Mouse (Mus musculus): ENCODE data around the gene Cyb561d2. TPM values are rescaled to one million over a fixed set of nuclear protein-coding genes. Genes with fewer than 3 reads are reported as not detected.

Cyb561d2 gene
- polyA plus RNA-seq, 1 experiment from 2014 or later = 17.7 TPM

GRCm38 (mm10) chr9:107512326-107512725 lies 29.7 kb downstream of the Cyb561d2 start:
- ATAC-seq (ENCODE audit: low read depth) = no peak
- H3K4me1 ChIP-seq (replicated peaks) = no peaks in the 10 kb centered on the region
- H3K27me3 ChIP-seq = peaks cover 26% of the 10 kb centered on the region
- DNase-seq = no peak
- H3K27ac ChIP-seq = no peak overlapping the region
- H3K9ac ChIP-seq = no peak overlapping the region
- H3K9me3 ChIP-seq (replicated peaks) = no peaks in the 10 kb centered on the region
- H3K4me3 ChIP-seq (replicated peaks) = no peak overlapping the region
- 77% methylated on average over 16 of the region's 16 CpGs for WGBS (ENCODE audit: insufficient replicate concordance)
- H3K4me2 ChIP-seq = no peak overlapping the region
- H3K36me3 ChIP-seq = no peaks in the 10 kb centered on the region

DNA sequence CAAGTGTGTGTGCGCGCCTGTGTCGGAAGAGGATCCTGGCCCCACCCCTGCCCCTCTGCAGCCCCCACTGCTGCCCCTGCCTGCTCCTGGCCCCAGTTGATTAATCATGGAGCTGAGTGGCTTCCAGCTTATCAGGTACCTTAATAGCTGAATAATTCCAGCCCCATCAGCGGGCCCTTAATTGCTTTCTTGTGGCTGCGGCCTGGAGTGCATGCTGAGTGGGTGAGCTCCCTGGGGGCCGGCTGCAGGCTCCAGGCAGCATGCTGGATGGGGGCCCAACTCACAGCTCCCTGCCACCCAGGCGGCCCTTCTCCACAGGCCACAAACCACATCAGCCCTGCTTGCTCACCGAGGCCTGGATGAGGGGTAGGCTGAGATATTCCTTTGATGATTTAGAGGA lies 30.6 kb downstream of the Cyb561d2 start:
- H3K36me3 ChIP-seq = no peaks in the 10 kb centered on the region
- H3K27ac ChIP-seq = no peak overlapping the region
- H3K9ac ChIP-seq = no peak overlapping the region
- no peaks in the 10 kb centered on the region for H3K9me3 ChIP-seq (replicated peaks)
- H3K4me3 ChIP-seq (replicated peaks) = no peak overlapping the region
- ATAC-seq (ENCODE audit: low read depth) (no peak), DNase-seq (no peak)
- no peak overlapping the region for H3K4me2 ChIP-seq
- 71% methylated on average over 8 of the region's 8 CpGs for WGBS (ENCODE audit: insufficient replicate concordance)
- peaks cover 29% of the 10 kb centered on the region for H3K27me3 ChIP-seq
- H3K4me1 ChIP-seq (replicated peaks) = no peaks in the 10 kb centered on the region

GRCm38 (mm10) chr9:107510384-107511100 lies 31.5 kb downstream of the Cyb561d2 start:
- 69% methylated on average over 14 of the region's 14 CpGs for WGBS (ENCODE audit: insufficient replicate concordance)
- Histone ChIP-seq H3K4me1 (replicated peaks) (no peaks in the 10 kb centered on the region), H3K4me3 (replicated peaks) (no peak overlapping the region), H3K27ac (no peak overlapping the region), H3K4me2 (no peak overlapping the region), H3K36me3 (no peaks in the 10 kb centered on the region), H3K9ac (no peak overlapping the region), H3K27me3 (peaks cover 29% of the 10 kb centered on the region), H3K9me3 (replicated peaks) (no peaks in the 10 kb centered on the region)
- DNase-seq = no peak
- ATAC-seq (ENCODE audit: low read depth) = no peak

- DNase-seq = no peak
- 52% methylated on average over 10 of the region's 10 CpGs for WGBS (ENCODE audit: insufficient replicate concordance)
- H3K27ac ChIP-seq = no peak overlapping the region
Observed at GRCm38 (mm10) chr9:107508266-107508665, 33.7 kb downstream of the Cyb561d2 start.

GRCm38 (mm10) chr9:107504662-107505537 lies 37.1 kb downstream of the Cyb561d2 start:
- peaks cover 26% of the 10 kb centered on the region for H3K27me3 ChIP-seq
- no peak overlapping the region for H3K27ac ChIP-seq
- no peaks in the 10 kb centered on the region for H3K4me1 ChIP-seq (replicated peaks)
- 68% methylated on average over 19 of the region's 19 CpGs for WGBS (ENCODE audit: insufficient replicate concordance)
- H3K36me3 ChIP-seq = no peaks in the 10 kb centered on the region
- H3K4me2 ChIP-seq = no peak overlapping the region
- H3K4me3 ChIP-seq (replicated peaks) = no peak overlapping the region
- H3K9me3 ChIP-seq (replicated peaks) = no peaks in the 10 kb centered on the region
- no peak for ATAC-seq (ENCODE audit: low read depth)
- DNase-seq = no peak
- H3K9ac ChIP-seq = no peak overlapping the region

More at GRCm38 (mm10) chr9:107508266-107508665, 33.7 kb downstream of the Cyb561d2 start:
- Histone ChIP-seq H3K9ac (no peak overlapping the region), H3K4me2 (no peak overlapping the region), H3K27me3 (peaks cover 28% of the 10 kb centered on the region), H3K4me3 (replicated peaks) (no peak overlapping the region), H3K36me3 (no peaks in the 10 kb centered on the region), H3K4me1 (replicated peaks) (no peaks in the 10 kb centered on the region), H3K9me3 (replicated peaks) (no peaks in the 10 kb centered on the region)
- ATAC-seq (ENCODE audit: low read depth) = no peak

GRCm38 (mm10) chr9:107502131-107502846 lies 39.7 kb downstream of the Cyb561d2 start:
- H3K9ac ChIP-seq = no peak overlapping the region
- H3K36me3 ChIP-seq = no peaks in the 10 kb centered on the region
- H3K4me3 ChIP-seq (replicated peaks) = no peak overlapping the region
- no peak overlapping the region for H3K4me2 ChIP-seq
- H3K9me3 ChIP-seq (replicated peaks) = no peaks in the 10 kb centered on the region
- ATAC-seq (ENCODE audit: low read depth) (no peak), DNase-seq (no peak)
- WGBS (ENCODE audit: insufficient replicate concordance) = 64% methylated on average over 12 of the region's 12 CpGs
- H3K4me1 ChIP-seq (replicated peaks) = peaks cover 7% of the 10 kb centered on the region
- no peak overlapping the region for H3K27ac ChIP-seq
- H3K27me3 ChIP-seq = peaks cover 18% of the 10 kb centered on the region; the same call in 1 of the 2 replicates

DNA sequence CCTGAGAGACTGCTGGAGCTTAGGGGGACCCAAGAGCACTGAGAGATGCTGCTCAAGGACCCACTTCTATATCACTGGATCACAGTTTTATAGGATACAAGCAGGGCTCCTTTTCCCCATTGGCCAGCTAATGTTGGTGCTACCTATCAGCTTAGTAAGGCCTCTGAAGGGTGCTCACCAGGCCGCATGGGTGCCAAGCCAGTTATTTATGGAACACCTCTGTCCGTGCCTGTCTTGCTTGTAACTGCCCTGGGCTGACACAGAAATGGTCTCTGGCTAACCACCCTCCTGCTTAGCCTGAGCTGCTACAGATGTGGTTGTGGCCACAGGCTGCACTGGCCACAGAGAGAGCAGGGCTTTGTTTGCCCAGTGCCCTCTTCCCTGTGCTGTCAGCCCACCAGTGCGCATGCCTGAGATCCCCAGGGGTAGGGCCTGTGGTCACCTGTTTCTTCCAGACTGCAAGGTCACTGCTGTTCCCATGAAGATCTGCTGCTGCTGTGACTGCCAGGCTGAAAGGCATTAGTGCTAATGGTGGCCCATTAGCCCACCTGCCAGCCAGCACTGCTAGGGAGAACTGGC lies 41.2 kb downstream of the Cyb561d2 start:
- ATAC-seq (ENCODE audit: low read depth) (no peak), DNase-seq (no peak)
- Histone ChIP-seq H3K36me3 (no peaks in the 10 kb centered on the region), H3K4me2 (no peak overlapping the region), H3K4me1 (replicated peaks) (peaks cover 22% of the 10 kb centered on the region), H3K4me3 (replicated peaks) (no peak overlapping the region), H3K27me3 (peaks cover 12% of the 10 kb centered on the region; the same call in 1 of the 2 replicates), H3K9me3 (replicated peaks) (no peaks in the 10 kb centered on the region), H3K27ac (no peak overlapping the region), H3K9ac (no peak overlapping the region)
- 67% methylated on average over 3 of the region's 3 CpGs for WGBS (ENCODE audit: insufficient replicate concordance)

- Histone ChIP-seq H3K27ac (peak overlapping the region; percentile 32; the same call in 1 of the 2 replicates), H3K27me3 (0 out of 2 replicates have a peak, but pooled peaks cover 12% of the 10 kb centered on the region), H3K4me2 (peak overlapping the region; percentile 39), H3K4me3 (replicated peaks) (0 out of 2 replicates have a peak overlapping the region, but pooled peaks have one; percentile 2), H3K9me3 (replicated peaks) (no peaks in the 10 kb centered on the region), H3K9ac (peak overlapping the region; percentile 32), H3K4me1 (replicated peaks) (peaks cover 63% of the 10 kb centered on the region), H3K36me3 (no peaks in the 10 kb centered on the region)
- peak; percentile 91 for ATAC-seq (ENCODE audit: low read depth)
- DNase-seq = no peak
- WGBS (ENCODE audit: insufficient replicate concordance) = 30% methylated on average over 3 of the region's 3 CpGs
Observed at GRCm38 (mm10) chr9:107496359-107496758, 45.6 kb downstream of the Cyb561d2 start.

GRCm38 (mm10) chr9:107494238-107494637 lies 47.8 kb downstream of the Cyb561d2 start:
- H3K4me1 ChIP-seq (replicated peaks) = peaks cover 84% of the 10 kb centered on the region
- DNase-seq (no peak), ATAC-seq (ENCODE audit: low read depth) (no peak)
- no peaks in the 10 kb centered on the region for H3K36me3 ChIP-seq
- H3K9me3 ChIP-seq (replicated peaks) = no peaks in the 10 kb centered on the region
- no peak overlapping the region for H3K9ac ChIP-seq
- H3K27me3 ChIP-seq = 0 out of 2 replicates have a peak, but pooled peaks cover 8% of the 10 kb centered on the region
- no peak overlapping the region for H3K4me3 ChIP-seq (replicated peaks)
- no peak overlapping the region for H3K4me2 ChIP-seq
- 81% methylated on average over 12 of the region's 12 CpGs for WGBS (ENCODE audit: insufficient replicate concordance)
- H3K27ac ChIP-seq = no peak overlapping the region

DNA sequence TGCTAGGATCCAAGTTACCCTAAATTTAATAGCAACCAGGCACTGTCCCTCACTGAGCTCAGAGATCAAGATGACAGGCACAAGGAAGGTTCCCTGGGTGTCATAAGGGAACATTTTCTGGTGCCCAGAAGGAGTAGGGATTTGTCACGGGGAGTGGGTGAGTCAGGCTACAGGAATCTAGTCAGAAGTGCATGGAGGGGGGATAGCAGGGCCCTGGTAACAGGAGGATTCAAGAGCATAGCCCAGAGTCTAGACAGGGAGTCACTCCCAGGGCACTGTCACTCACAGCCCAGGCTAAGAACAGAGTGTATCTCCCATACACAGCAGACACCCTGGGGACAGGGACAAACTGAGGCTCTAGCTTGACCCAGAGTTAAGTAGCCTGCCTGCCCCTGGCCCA lies 48.5 kb downstream of the Cyb561d2 start:
- peaks cover 90% of the 10 kb centered on the region for H3K4me1 ChIP-seq (replicated peaks)
- H3K27me3 ChIP-seq = 0 out of 2 replicates have a peak, but pooled peaks cover 8% of the 10 kb centered on the region
- no peak for ATAC-seq (ENCODE audit: low read depth)
- H3K4me3 ChIP-seq (replicated peaks) = no peak overlapping the region
- no peak for DNase-seq
- H3K36me3 ChIP-seq = no peaks in the 10 kb centered on the region
- H3K4me2 ChIP-seq = no peak overlapping the region
- 50% methylated on average over 1 of the region's 1 CpGs for WGBS (ENCODE audit: insufficient replicate concordance)
- no peak overlapping the region for H3K27ac ChIP-seq
- H3K9me3 ChIP-seq (replicated peaks) = no peaks in the 10 kb centered on the region
- no peak overlapping the region for H3K9ac ChIP-seq
